Mouse (Mus musculus): ENCODE data around the gene Cabp4. TPM values are rescaled to one million over a fixed set of nuclear protein-coding genes. Genes with fewer than 3 reads are reported as not detected.

The Cabp4 gene
- total and polyA plus RNA-seq, 2 experiments from 2014 or later, result 0.36 TPM; not detected in 1

- Histone ChIP-seq H3K27ac (ENCODE audit: low read depth, low read length) (no peak overlapping the region), H3K4me3 (ENCODE audit: low read depth, low read length) (no peak overlapping the region), H3K9me3 (ENCODE audit: low read length) (no peaks in the 10 kb centered on the region), H3K36me3 (ENCODE audit: insufficient read depth, low read length) (no peaks in the 10 kb centered on the region), H3K4me2 (ENCODE audit: low read depth, low read length, poor library complexity, severe bottlenecking) (no peak overlapping the region), H3K4me1 (ENCODE audit: insufficient read depth, low read length) (0 out of 2 replicates have a peak, but pooled peaks cover 3% of the 10 kb centered on the region), H3K27me3 (ENCODE audit: insufficient read depth, low read length) (no peaks in the 10 kb centered on the region), H3K9ac (replicated peaks; ENCODE audit: low read length, poor library complexity, severe bottlenecking) (no peak overlapping the region)
- TF ChIP-seq CTCF (IDR thresholded peaks at IDR 0.05), result no peak
- DNase-seq (ENCODE audit: low spot score) (no peak), ATAC-seq (ENCODE audit: low FRiP score) (no peak)
- 94% methylated on average over 3 of the region's 3 CpGs for whole genome bisulfite sequencing
Observed at GRCm38 (mm10) chr19:4092750-4093149, 51.1 kb downstream of the Cabp4 start.

- no peak for TF ChIP-seq CTCF (IDR thresholded peaks at IDR 0.05)
- WGBS, result 70% methylated on average over 2 of the region's 2 CpGs
- no peak overlapping the region for H3K4me2 ChIP-seq (ENCODE audit: low read depth, low read length, poor library complexity, severe bottlenecking)
- no peaks in the 10 kb centered on the region for H3K27me3 ChIP-seq (ENCODE audit: insufficient read depth, low read length)
- ATAC-seq (ENCODE audit: low FRiP score), result no peak
- H3K36me3 ChIP-seq (ENCODE audit: insufficient read depth, low read length), result no peaks in the 10 kb centered on the region
- no peak overlapping the region for H3K4me3 ChIP-seq (ENCODE audit: low read depth, low read length)
- H3K27ac ChIP-seq (ENCODE audit: low read depth, low read length), result no peak overlapping the region
- H3K9me3 ChIP-seq (ENCODE audit: low read length), result no peaks in the 10 kb centered on the region
- no peak overlapping the region for H3K9ac ChIP-seq (replicated peaks; ENCODE audit: low read length, poor library complexity, severe bottlenecking)
- H3K4me1 ChIP-seq (ENCODE audit: insufficient read depth, low read length), result no peaks in the 10 kb centered on the region
- DNase-seq (ENCODE audit: low spot score), result no peak
Observed at GRCm38 (mm10) chr19:4091383-4091782, 52.5 kb downstream of the Cabp4 start.

- no peak overlapping the region for H3K9ac ChIP-seq (replicated peaks; ENCODE audit: low read length, poor library complexity, severe bottlenecking)
- no peaks in the 10 kb centered on the region for H3K9me3 ChIP-seq (ENCODE audit: low read length)
- H3K4me1 ChIP-seq (ENCODE audit: insufficient read depth, low read length), result no peaks in the 10 kb centered on the region
- H3K4me3 ChIP-seq (ENCODE audit: low read depth, low read length), result no peak overlapping the region
- no peaks in the 10 kb centered on the region for H3K27me3 ChIP-seq (ENCODE audit: insufficient read depth, low read length)
- 93% methylated on average over 3 of the region's 3 CpGs for WGBS
- no peak for DNase-seq (ENCODE audit: low spot score)
- no peak for TF ChIP-seq CTCF (IDR thresholded peaks at IDR 0.05)
- no peak for ATAC-seq (ENCODE audit: low FRiP score)
- H3K4me2 ChIP-seq (ENCODE audit: low read depth, low read length, poor library complexity, severe bottlenecking), result no peak overlapping the region
- H3K27ac ChIP-seq (ENCODE audit: low read depth, low read length), result no peak overlapping the region
- H3K36me3 ChIP-seq (ENCODE audit: insufficient read depth, low read length), result no peaks in the 10 kb centered on the region
Observed at GRCm38 (mm10) chr19:4090446-4090845, 53.4 kb downstream of the Cabp4 start.

- Histone ChIP-seq H3K27me3 (ENCODE audit: insufficient read depth, low read length) (no peaks in the 10 kb centered on the region), H3K4me1 (ENCODE audit: insufficient read depth, low read length) (no peaks in the 10 kb centered on the region), H3K9ac (replicated peaks; ENCODE audit: low read length, poor library complexity, severe bottlenecking) (no peak overlapping the region), H3K9me3 (ENCODE audit: low read length) (no peaks in the 10 kb centered on the region), H3K4me3 (ENCODE audit: low read depth, low read length) (no peak overlapping the region), H3K27ac (ENCODE audit: low read depth, low read length) (no peak overlapping the region), H3K36me3 (ENCODE audit: insufficient read depth, low read length) (no peaks in the 10 kb centered on the region), H3K4me2 (ENCODE audit: low read depth, low read length, poor library complexity, severe bottlenecking) (no peak overlapping the region)
- WGBS, result 48% methylated on average over 6 of the region's 6 CpGs
- DNase-seq (ENCODE audit: low spot score) (no peak), ATAC-seq (ENCODE audit: low FRiP score) (no peak)
- TF ChIP-seq CTCF (IDR thresholded peaks at IDR 0.05), result no peak
Observed at GRCm38 (mm10) chr19:4089128-4089527, 54.7 kb downstream of the Cabp4 start.

- WGBS, result 56% methylated on average over 5 of the region's 5 CpGs
- DNase-seq (ENCODE audit: low spot score) (no peak), ATAC-seq (ENCODE audit: low FRiP score) (no peak)
- Histone ChIP-seq H3K36me3 (ENCODE audit: insufficient read depth, low read length) (no peaks in the 10 kb centered on the region), H3K27me3 (ENCODE audit: insufficient read depth, low read length) (no peaks in the 10 kb centered on the region), H3K27ac (ENCODE audit: low read depth, low read length) (no peak overlapping the region), H3K9me3 (ENCODE audit: low read length) (no peaks in the 10 kb centered on the region), H3K4me3 (ENCODE audit: low read depth, low read length) (no peak overlapping the region), H3K4me1 (ENCODE audit: insufficient read depth, low read length) (no peaks in the 10 kb centered on the region), H3K4me2 (ENCODE audit: low read depth, low read length, poor library complexity, severe bottlenecking) (no peak overlapping the region), H3K9ac (replicated peaks; ENCODE audit: low read length, poor library complexity, severe bottlenecking) (no peak overlapping the region)
- TF ChIP-seq CTCF (IDR thresholded peaks at IDR 0.05), result no peak
Observed at GRCm38 (mm10) chr19:4088146-4088545, 55.7 kb downstream of the Cabp4 start.

GRCm38 (mm10) chr19:4087090-4087489 lies 56.7 kb downstream of the Cabp4 start:
- Histone ChIP-seq H3K27ac (ENCODE audit: low read depth, low read length) (no peak overlapping the region), H3K36me3 (ENCODE audit: insufficient read depth, low read length) (no peaks in the 10 kb centered on the region), H3K27me3 (ENCODE audit: insufficient read depth, low read length) (no peaks in the 10 kb centered on the region), H3K9ac (replicated peaks; ENCODE audit: low read length, poor library complexity, severe bottlenecking) (no peak overlapping the region), H3K4me2 (ENCODE audit: low read depth, low read length, poor library complexity, severe bottlenecking) (no peak overlapping the region), H3K4me3 (ENCODE audit: low read depth, low read length) (no peak overlapping the region), H3K4me1 (ENCODE audit: insufficient read depth, low read length) (no peaks in the 10 kb centered on the region), H3K9me3 (ENCODE audit: low read length) (no peaks in the 10 kb centered on the region)
- DNase-seq (ENCODE audit: low spot score), result no peak
- TF ChIP-seq CTCF (IDR thresholded peaks at IDR 0.05), result no peak
- 86% methylated on average over 5 of the region's 5 CpGs for WGBS
- no peak for ATAC-seq (ENCODE audit: low FRiP score)
